Comparison of ENCODE assay signal across 11 mouse cellular contexts in the genomic region with DNA sequence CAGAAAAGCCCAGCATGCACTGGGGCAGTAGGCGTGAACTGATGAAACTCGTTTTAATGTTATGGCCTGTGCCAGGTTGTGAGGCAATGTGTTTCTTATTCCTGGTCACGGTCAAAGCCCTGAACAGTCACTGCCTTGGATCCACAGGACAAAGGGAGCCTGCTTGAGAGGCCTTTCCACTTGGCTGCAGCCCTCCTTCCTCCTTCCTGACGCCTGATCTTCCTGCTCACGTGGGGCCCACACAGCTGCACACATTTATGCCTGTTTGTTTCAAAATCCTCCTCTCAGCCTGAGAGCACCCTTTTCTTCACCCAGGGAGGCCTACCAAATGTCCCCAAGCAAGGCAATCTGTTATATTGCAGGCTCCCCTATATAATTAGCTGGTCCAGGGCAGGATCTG. TPM values are rescaled to one million over a fixed set of nuclear protein-coding genes. Genes with fewer than 3 reads are reported as not detected.
DNase-seq lines count a peak whose midpoint lies in the region; ATAC-seq and TF ChIP-seq lines count a peak whose summit lies in the region.
"Had no signal": no experiment of that assay in that cellular context is flagged by ENCODE, and none has a peak within 500 bp of the region (broad histone marks: within the 10 kb centered on the region; RNA-seq: fewer than 3 reads in every experiment).

No protein-coding gene starts in this region.

- H3K4me3 ChIP-seq in gastrocnemius, adult 2 months, result no peak overlapping the region
- H3K4me3 ChIP-seq: midbrain, embryonic 12.5 days had no signal

- H3K27ac ChIP-seq in gastrocnemius, adult 2 months, result peak overlapping the region; percentile 88
- H3K27ac ChIP-seq: midbrain, embryonic 12.5 days had no signal

- intact Hi-C loops in gastrocnemius, adult 2 months (cut with DNase I), result no loop called here

- DNase-seq in gastrocnemius, adult 2 months, result no peak
- no peak for DNase-seq in gastrocnemius, postnatal 10 days
- peak; percentile 21 for DNase-seq in thymus, postnatal 25 days
- no peak for DNase-seq in thymus, postnatal 4 days
- peak; percentile 62 to 64 for DNase-seq in kidney, postnatal 36 days
- DNase-seq in embryo, embryonic 10 days (ENCODE audit: low spot score), result no peak
- no peak for DNase-seq in layer of hippocampus, postnatal 10 days (ENCODE audit: low spot score in 2 of 2)
- DNase-seq: embryo, embryonic 11 days had no signal

- no peak for ATAC-seq in erythroid progenitor cell, adult 5-6 weeks (replicated peaks; ENCODE audit: low FRiP score, poor library complexity, severe bottlenecking)
- ATAC-seq: inflammation-experienced regulatory T-cells, adult 6 months had no signal

- no peak for TF ChIP-seq CTCF in gastrocnemius, adult 2 months (IDR thresholded peaks at IDR 0.05)

RNA-seq across cellular contexts. Expression of a gene that starts 25.6 kb away (rescaled TPM):
- total RNA-seq in gastrocnemius, adult 2 months (2021), result 100 to 1,000 TPM; 189 to 247 TPM
- 100 to 1,000 TPM; 198 to 232 TPM for total RNA-seq in gastrocnemius, postnatal 10 days (2021)
- total RNA-seq in erythroid progenitor cell, adult 5-6 weeks (2015; ENCODE audit: low replicate concordance), result 151 and 152 TPM in 2 replicates
- total RNA-seq in erythroid progenitor cell, adult 5-6 weeks (2017; ENCODE audit: low replicate concordance), result 30.3 and 35.2 TPM in 2 replicates
- 100 to 1,000 TPM; 107 to 111 TPM for total RNA-seq in layer of hippocampus, postnatal 10 days (2021)

RNA-seq across cellular contexts. Expression of a gene that starts 53.3 kb away (rescaled TPM):
- total RNA-seq in gastrocnemius, adult 2 months (2021), result under 1 TPM; 0.43 to 0.84 TPM
- total RNA-seq in gastrocnemius, postnatal 10 days (2021), result 1 to 10 TPM; 2.2 to 2.8 TPM
- 3.4 and 4.3 TPM in 2 replicates for total RNA-seq in erythroid progenitor cell, adult 5-6 weeks (2015; ENCODE audit: low replicate concordance)
- 1.2 and 1.4 TPM in 2 replicates for total RNA-seq in erythroid progenitor cell, adult 5-6 weeks (2017; ENCODE audit: low replicate concordance)
- 10 to 100 TPM; 11.5 to 12.7 TPM for total RNA-seq in layer of hippocampus, postnatal 10 days (2021)

Comparison
In these comparisons a context has a peak if more than half of its experiments do, and no peak if none do; other contexts are left out.
1. DNase-seq: peak in thymus, postnatal 25 days (single experiment) and kidney, postnatal 36 days (2 of 2); none in gastrocnemius, adult 2 months (single experiment), gastrocnemius, postnatal 10 days (single experiment), thymus, postnatal 4 days (single experiment), embryo, embryonic 10 days (single experiment) and layer of hippocampus, postnatal 10 days (0 of 2).